Mouse (Mus musculus) spleen, adult 12 weeks (tissue): ENCODE data around the gene Olfr521.
"Not testable (repeated sequence)": the region's sequence is repeated elsewhere in the genome, so short reads cannot be mapped to it uniquely, and the experiment has no call there.

ENCODE experiments used
- DNase-seq: peaks from one replicate; pipeline ENCODE4 v3.0.0; 2022; ENCODE audit warnings: low spot score

Gene Olfr521

DNA sequence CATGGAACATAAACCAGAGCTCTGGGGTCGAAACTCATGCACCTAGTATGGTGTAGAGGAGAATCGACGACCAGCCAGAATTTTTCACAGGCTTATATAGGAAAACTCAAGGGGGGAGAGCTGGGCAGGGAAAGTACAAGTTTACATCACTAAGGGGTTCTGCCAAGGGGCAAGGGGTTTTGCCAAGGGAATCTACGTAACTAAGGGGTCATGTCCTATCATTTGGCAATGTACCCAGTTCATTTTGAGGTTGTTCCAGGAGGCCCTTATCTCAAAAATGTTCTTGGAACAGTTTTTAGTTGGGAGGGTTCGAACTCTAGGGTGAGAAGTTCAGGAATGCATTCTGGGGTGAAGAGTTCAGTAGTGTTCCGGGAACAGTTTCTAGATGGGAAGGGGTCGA is 43.7 kb downstream of the Olfr521 start:
- DNase-seq, result not testable (repeated sequence)

DNA sequence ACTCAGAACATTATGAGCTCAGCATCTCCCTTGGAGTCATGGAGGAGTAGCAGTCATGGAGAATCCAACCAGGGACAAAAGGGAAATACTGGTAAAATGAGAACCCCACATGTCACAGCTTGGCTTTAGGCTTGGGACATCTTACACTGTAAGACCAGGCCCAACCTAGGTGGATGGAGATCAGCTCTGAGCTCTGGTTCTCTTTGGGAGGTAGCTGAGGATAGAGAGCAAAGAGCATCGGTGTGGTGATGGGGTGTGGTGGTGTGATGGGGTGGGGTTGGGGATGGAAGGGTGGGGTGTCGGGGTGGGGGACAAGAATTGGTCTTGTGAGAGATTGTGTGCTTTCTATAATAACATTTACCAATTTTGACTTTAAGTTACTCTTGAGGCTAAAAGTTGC is 47.5 kb downstream of the Olfr521 start:
- DNase-seq, result no peak

DNA sequence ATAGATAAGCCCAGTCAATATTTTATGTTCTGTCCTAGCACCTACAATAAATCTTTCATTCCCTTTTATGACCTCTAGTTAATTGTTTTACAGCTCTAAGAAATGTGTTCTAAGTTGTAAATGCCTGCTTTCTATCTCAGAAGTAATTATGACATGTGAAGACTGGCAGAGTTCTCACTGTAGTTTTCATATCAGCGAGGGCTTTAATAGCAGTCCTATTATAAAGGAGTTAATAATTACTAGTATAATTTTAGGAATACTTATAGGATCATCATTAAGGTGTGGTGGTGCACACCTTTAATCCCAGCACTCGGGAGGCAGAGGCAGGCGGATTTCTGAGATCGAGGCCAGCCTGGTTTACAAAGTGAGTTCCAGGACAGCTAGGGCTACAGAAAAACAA is 48.4 kb downstream of the Olfr521 start:
- DNase-seq, result no peak

DNA sequence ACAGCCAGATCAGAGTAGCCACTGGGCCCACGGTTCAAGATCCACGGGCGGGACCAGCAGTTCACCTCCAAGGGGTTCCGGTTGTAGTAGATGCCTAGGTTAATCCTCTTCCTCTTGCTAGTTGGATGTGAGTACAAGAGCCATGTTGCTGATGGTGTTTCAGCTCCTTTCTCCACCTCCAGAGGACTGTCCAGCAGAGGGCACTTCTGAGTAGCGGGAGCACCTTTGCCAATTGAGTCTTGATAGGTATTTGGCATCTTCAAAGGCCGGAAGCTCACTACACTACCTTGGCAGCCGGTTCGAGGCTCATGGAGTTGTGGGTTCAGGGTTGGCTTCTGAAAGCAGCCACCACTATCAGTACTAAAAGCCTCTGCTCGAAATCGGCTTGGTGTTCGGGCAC is 50.1 kb downstream of the Olfr521 start:
- DNase-seq, result no peak

DNA sequence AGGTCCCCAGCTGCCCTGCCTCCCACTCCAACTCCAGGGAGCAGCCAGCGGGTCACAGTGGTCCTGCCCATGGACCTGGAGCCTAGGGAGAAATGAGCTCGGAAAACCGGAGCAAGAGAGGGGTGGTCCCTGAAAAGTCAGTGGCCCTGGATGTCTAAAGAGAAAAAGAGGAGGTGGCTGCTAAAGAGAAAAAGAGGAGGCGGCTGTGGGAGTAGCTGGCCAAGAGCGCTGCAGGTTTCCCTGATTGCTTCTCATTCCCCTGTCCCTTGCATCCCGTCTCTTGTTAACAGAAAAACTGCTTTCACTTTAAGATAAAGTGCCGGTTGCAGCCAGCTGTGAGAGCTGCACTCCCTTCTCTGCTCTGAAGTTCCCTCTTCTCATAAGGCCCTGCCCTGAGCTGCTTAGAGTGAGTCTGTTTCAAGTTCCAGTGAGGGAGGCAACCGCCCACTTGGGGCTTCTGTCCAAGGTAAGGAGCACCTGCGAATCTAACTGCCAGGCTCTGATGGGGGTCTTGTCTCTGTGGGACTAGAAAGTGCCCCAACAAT is 54.9 kb downstream of the Olfr521 start:
- DNase-seq, result not testable (repeated sequence)
